Mouse (Mus musculus) liver, embryonic 12.5 days (tissue): ENCODE measurements at regions not wholly inside any gene's neighbourhood (a gene's known extent, or its start where the extent isn't known, plus 50 kb on each side); places are given as distances from the start of the nearest gene placed in this dataset.

Source experiments
- ATAC-seq: fragments of 200-750 bp; cut with Nextera tagmentation; 2 replicates; pipeline ENCODE4 v1.8.0; 2017; ENCODE audit warnings: moderate number of reproducible peaks, mild to moderate bottlenecking, moderate library complexity
- H3K27ac ChIP-seq: fragments of 300-500 bp; sonication (generic); 2 replicates; pipeline ENCODE4 v1.5.1; 2016; ENCODE audit warnings: mild to moderate bottlenecking
- H3K27me3 ChIP-seq: fragments of 300-500 bp; sonication (generic); replicated peaks from 2 replicates; pipeline ENCODE4 v1.6.1; 2016; ENCODE audit warnings: mild to moderate bottlenecking, moderate library complexity
- H3K36me3 ChIP-seq: fragments of 300-500 bp; sonication (generic); 2 replicates; pipeline ENCODE4 v1.6.1; 2016; ENCODE audit warnings: mild to moderate bottlenecking, moderate library complexity
- H3K4me1 ChIP-seq: fragments of 300-500 bp; sonication (generic); 2 replicates; pipeline ENCODE4 v1.6.1; 2016
- H3K4me2 ChIP-seq: fragments of 300-500 bp; sonication (generic); 2 replicates; pipeline ENCODE4 v1.6.1; 2016; ENCODE audit warnings: mild to moderate bottlenecking, moderate library complexity
- H3K4me3 ChIP-seq: fragments of 300-500 bp; sonication (generic); 2 replicates; pipeline ENCODE4 v1.5.1; 2016; ENCODE audit warnings: mild to moderate bottlenecking, moderate library complexity
- H3K9ac ChIP-seq: fragments of 300-500 bp; sonication (generic); 2 replicates; pipeline ENCODE4 v1.6.1; 2016; ENCODE audit warnings: mild to moderate bottlenecking, moderate library complexity
- H3K9me3 ChIP-seq: fragments of 300-500 bp; sonication (generic); replicated peaks from 2 replicates; pipeline ENCODE4 v1.6.1; 2016; ENCODE audit warnings: mild to moderate bottlenecking, moderate library complexity
- WGBS: fragments of 180-500 bp; shearing (Covaris S2); methylation state at CpG from one replicate; pipeline ENCODE4 v1.1.7; 2016; ENCODE audit not compliant: insufficient replicate concordance; 5-methylcytosine and 5-hydroxymethylcytosine counted together

DNA sequence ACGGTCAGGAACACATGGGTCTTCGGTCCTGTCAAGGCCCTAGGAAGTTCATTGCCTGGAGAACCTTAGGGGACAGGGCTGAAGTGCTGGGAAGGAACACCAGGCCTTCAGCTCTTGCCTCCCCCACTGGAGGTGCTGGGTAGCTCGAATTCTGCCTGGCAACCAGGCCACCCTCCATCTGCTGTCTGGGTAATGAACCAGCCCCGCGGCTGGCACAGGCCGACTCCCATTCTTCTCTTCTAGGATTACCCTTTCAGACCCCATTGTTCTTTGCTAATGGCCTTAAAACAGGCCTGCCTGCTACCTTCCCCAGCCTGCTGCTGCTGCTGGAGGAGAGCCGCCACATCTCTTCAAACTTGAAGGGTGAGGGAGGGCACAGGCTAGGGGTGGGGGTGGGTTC lies 71.2 kb downstream of the Gadd45g start:
- Histone ChIP-seq H3K4me3 (no peak overlapping the region), H3K27ac (no peak overlapping the region), H3K9ac (no peak overlapping the region), H3K36me3 (no peaks in the 10 kb centered on the region), H3K4me2 (no peak overlapping the region), H3K4me1 (peaks cover 9% of the 10 kb centered on the region), H3K9me3 (no peaks in the 10 kb centered on the region), H3K27me3 (peaks cover 70% of the 10 kb centered on the region)
- ATAC-seq, result no peak
- 54% methylated on average over 7 of the region's 7 CpGs for WGBS

DNA sequence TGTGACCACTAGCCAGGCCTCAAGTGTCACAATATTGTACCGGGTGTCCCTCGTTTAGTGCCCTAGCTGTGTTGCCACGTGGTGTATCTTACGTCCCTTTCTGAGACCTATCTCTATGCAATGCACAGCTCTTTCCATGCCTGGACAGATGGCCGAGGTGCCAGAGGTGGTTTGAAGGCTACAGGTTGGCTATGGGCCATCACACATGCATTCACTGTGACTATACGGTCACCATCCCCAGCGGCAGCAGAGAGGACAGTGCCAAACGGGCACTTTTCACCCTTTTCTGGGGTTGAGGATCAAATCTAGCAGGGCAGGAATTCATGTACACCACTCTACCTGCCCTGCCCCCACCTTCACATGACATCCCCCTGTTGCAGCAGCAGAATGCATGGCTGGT lies 71.6 kb downstream of the Gadd45g start:
- H3K27me3 ChIP-seq, result peaks cover 67% of the 10 kb centered on the region
- WGBS, result 64% methylated on average over 8 of the region's 8 CpGs

DNA sequence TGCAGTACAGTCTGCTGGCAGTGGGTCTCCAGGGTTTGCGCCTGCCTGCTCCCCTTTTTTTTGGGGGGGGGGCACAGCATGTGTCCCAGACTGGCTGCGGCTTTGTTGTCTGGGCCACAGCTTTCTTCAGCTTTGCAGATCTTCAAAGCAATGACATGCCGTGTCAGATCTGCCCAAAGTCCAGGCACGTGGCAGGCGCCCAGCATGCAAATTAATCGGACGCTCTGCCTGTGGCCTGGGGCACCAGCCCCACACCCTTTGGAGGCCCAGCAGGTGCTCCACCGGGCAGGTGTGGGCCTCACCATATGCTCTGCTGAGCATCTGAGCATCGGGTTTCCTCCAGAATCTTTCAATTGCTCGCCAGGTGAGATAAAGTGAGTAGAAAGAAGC lies 72.3 kb downstream of the Gadd45g start:
- H3K36me3 ChIP-seq, result no peaks in the 10 kb centered on the region
- H3K4me2 ChIP-seq, result no peak overlapping the region
- H3K27me3 ChIP-seq, result peaks cover 65% of the 10 kb centered on the region
- ATAC-seq, result no peak
- H3K9ac ChIP-seq, result no peak overlapping the region
- no peak overlapping the region for H3K4me3 ChIP-seq
- 51% methylated on average over 10 of the region's 10 CpGs for WGBS
- H3K27ac ChIP-seq, result no peak overlapping the region
- H3K9me3 ChIP-seq, result no peaks in the 10 kb centered on the region
- peaks cover 9% of the 10 kb centered on the region for H3K4me1 ChIP-seq

More for the DNA sequence above, 71.6 kb downstream of the Gadd45g start:
- Histone ChIP-seq H3K27ac (no peak overlapping the region), H3K9me3 (no peaks in the 10 kb centered on the region), H3K4me1 (peaks cover 9% of the 10 kb centered on the region), H3K9ac (no peak overlapping the region), H3K4me2 (no peak overlapping the region), H3K36me3 (no peaks in the 10 kb centered on the region), H3K4me3 (no peak overlapping the region)
- ATAC-seq, result no peak

DNA sequence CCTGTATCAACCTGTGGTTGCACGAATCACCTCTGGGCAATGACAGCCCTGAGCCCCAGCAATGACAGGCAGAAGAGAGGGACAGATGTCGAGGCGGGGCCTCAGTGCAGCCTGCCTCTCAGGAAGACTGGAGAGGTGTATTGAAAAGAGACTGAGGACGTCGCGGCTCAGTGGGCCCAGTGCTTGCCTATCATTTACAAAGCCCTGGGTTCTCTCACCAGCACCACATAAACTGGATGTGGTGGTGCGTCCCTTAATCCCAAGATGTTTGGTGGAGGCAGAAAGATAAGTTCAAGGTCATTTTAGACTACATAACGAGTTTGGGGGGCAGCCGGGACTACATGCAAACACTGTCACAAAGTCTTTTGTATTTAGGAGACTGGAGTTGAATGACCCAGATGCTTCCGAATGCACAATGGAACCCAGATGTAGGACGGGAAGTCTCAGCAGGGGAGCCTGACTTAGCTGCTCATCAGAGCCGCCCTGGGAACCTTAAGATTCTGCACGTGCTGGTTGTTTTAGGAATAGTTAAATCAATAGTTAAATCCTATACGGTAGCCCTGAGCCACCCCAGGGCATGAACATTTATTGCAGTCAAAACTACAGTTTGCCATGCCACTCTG lies 72.8 kb downstream of the Gadd45g start:
- Histone ChIP-seq H3K9ac (no peak overlapping the region), H3K4me2 (no peak overlapping the region), H3K27me3 (peaks cover 63% of the 10 kb centered on the region), H3K4me3 (no peak overlapping the region), H3K4me1 (peaks cover 9% of the 10 kb centered on the region), H3K27ac (no peak overlapping the region), H3K9me3 (no peaks in the 10 kb centered on the region), H3K36me3 (no peaks in the 10 kb centered on the region)
- 42% methylated on average over 14 of the region's 14 CpGs for WGBS
- no peak for ATAC-seq

DNA sequence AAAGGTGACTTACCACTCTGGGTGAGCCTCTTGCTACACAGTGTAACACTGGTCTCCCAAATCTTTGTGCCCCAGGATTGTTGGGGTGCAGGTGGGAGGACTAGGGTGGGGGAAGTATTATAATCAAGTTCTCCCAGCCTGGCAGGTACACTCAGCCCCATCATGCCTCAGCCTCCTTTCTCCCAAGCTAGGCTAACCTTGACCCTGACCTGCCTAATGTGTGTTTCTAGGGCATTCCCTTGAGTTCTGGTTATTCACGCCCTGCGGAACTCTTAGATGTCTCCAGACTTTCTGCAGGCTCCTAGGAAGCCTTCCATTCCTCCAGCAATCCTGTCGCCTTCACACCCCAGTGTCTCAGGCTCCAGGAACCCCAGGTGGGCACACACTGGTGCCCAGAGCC lies 73.5 kb downstream of the Gadd45g start:
- Histone ChIP-seq H3K9me3 (no peaks in the 10 kb centered on the region), H3K4me1 (peaks cover 9% of the 10 kb centered on the region), H3K36me3 (no peaks in the 10 kb centered on the region), H3K4me3 (no peak overlapping the region), H3K27me3 (peaks cover 63% of the 10 kb centered on the region), H3K4me2 (no peak overlapping the region), H3K27ac (no peak overlapping the region), H3K9ac (no peak overlapping the region)
- no peak for ATAC-seq
- 55% methylated on average over 3 of the region's 3 CpGs for WGBS

DNA sequence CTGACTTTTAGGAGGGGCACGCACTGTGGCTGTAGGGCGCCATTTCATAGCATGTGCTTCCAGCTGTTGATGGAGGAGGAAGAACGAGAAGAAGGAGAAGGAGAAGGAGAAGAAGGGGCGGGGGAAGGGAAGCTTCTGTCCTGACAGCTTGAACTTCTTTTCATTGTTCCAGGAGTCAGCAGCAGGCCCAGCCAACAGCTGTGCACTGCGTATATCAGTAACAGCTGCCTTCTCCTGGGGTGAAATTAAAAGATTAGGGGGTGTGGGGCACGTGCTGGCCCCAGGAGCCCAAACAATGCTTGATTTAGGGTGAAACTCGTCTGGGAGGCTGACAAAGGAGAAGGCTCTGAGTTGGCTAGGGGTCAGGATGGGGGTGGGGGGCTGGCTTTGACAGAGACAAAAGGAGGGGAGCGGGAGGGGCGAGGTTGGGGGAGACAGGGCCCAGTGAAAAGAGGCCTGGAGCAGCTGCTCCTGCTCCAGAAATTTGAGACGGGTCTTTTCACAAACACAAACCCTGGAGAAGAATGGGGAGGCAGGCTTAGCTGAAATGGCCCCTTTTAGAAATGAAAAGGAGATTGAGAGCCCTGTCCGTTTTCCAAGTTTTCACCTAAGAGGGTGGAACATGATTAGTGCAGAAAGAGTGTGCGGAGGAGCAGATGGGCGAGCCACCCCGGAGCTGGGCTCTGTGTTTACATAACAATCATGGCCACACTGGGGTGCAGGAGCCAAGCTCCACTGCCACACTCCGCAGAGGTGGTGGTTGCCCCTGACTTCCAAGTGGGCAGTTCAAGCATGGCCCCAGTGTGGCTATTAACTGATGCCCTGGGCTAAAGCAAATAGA lies 74.3 kb downstream of the Gadd45g start:
- Histone ChIP-seq H3K9me3 (no peaks in the 10 kb centered on the region), H3K4me1 (peaks cover 9% of the 10 kb centered on the region), H3K4me2 (no peak overlapping the region), H3K4me3 (no peak overlapping the region), H3K36me3 (no peaks in the 10 kb centered on the region), H3K27ac (no peak overlapping the region), H3K27me3 (peaks cover 63% of the 10 kb centered on the region), H3K9ac (no peak overlapping the region)
- WGBS, result 33% methylated on average over 15 of the region's 15 CpGs
- no peak for ATAC-seq

DNA sequence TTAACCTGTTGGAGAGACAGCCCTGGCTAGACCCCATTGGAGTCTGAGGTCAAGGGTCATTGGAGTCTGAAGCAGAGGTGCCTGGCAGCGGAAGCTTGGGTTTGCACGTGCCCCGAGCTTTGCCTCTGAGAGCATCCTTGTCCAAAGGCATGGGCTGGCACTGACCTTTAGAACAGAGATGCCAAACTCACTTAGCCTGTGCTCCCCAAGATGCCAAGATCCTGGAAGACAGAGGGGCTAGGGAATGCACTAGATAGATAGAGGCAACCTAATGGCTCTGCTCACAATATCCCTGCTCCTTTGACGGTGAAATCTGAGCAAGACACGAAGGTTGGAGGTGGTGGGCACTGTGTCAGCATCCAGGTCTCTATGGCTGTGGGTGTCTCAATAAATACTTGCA lies 75.1 kb downstream of the Gadd45g start:
- peaks cover 58% of the 10 kb centered on the region for H3K27me3 ChIP-seq
- peaks cover 9% of the 10 kb centered on the region for H3K4me1 ChIP-seq
- no peak for ATAC-seq
- no peaks in the 10 kb centered on the region for H3K36me3 ChIP-seq
- H3K4me2 ChIP-seq, result no peak overlapping the region
- H3K27ac ChIP-seq, result no peak overlapping the region
- no peaks in the 10 kb centered on the region for H3K9me3 ChIP-seq
- no peak overlapping the region for H3K9ac ChIP-seq
- WGBS, result 70% methylated on average over 5 of the region's 5 CpGs
- H3K4me3 ChIP-seq, result no peak overlapping the region

DNA sequence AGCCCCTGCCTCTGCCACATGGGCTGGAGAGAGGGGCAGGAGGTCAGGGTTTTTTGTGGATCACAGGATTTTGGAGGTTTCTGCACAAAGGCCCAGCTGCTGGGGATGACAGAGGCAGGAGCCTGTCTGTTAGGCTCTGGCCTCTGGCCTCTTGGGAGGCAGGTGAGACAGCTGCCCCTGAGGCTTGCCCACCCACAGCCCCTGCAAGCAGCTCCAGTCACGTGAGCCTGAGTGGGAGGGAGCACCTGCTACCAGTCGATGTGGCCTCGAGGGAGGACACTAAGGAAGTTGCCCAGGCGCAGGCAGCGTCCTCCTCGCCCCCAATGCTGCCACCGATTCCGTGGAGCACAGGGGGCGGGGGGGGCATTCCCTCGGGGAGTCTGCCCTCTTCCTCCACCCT lies 80.3 kb downstream of the Gadd45g start:
- Histone ChIP-seq H3K4me2 (no peak overlapping the region), H3K9ac (no peak overlapping the region), H3K36me3 (no peaks in the 10 kb centered on the region), H3K4me3 (no peak overlapping the region), H3K9me3 (no peaks in the 10 kb centered on the region), H3K27ac (no peak overlapping the region), H3K4me1 (no peaks in the 10 kb centered on the region), H3K27me3 (peaks cover 37% of the 10 kb centered on the region)
- ATAC-seq, result no peak
- WGBS, result 58% methylated on average over 10 of the region's 10 CpGs

DNA sequence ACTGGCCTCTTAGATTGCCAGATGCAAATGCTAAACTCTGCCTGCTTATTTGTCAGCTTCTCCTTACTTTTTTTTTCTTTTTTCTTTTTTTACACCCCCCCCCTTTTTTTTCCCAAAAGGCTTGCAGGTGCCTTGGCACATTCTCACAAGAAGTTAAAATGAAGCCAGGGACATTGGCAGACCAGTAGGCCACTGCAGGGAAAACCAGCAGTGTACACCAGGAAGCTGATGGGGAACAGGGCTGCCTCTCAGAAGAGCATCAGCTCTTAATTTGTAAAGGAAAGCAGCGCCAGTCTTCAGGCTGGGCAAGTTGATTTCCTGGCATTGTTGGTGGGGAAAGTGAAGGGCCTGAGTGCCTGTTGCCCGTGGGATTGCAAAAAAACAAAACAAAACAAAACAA lies 83.3 kb downstream of the Gadd45g start:
- H3K9me3 ChIP-seq, result no peaks in the 10 kb centered on the region
- ATAC-seq, result no peak
- H3K36me3 ChIP-seq, result no peaks in the 10 kb centered on the region
- H3K4me2 ChIP-seq, result no peak overlapping the region
- H3K9ac ChIP-seq, result no peak overlapping the region
- H3K4me1 ChIP-seq, result 0 out of 2 replicates have a peak, but pooled peaks cover 3% of the 10 kb centered on the region
- H3K27me3 ChIP-seq, result peaks cover 37% of the 10 kb centered on the region
- H3K27ac ChIP-seq, result no peak overlapping the region
- 21% methylated on average over 2 of the region's 2 CpGs for WGBS
- H3K4me3 ChIP-seq, result no peak overlapping the region

DNA sequence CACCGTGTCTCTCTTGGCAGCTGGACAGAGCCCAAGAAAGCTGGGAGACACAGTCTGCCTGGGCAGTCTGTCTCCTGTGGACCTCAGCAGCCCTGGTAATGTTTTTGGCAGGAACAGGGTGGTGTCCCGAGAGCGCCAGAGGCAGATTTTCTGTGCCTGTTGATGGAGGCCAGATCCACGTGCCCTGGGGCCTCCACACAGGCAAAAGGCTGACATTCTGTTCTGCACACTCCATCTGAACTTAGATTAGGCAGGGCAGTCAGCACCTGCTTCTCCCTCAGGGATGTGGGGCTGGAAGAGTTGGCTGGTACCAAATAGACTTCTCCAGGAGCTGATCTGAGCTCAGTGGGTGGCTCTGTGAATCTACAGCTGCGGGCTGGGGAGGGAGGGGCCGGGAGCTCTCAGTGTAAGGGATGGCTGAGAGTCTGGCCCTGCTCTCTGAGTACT lies 83.8 kb downstream of the Gadd45g start:
- 0 out of 2 replicates have a peak, but pooled peaks cover 3% of the 10 kb centered on the region for H3K4me1 ChIP-seq
- peaks cover 37% of the 10 kb centered on the region for H3K27me3 ChIP-seq
- no peaks in the 10 kb centered on the region for H3K9me3 ChIP-seq
- no peak overlapping the region for H3K4me3 ChIP-seq
- no peak overlapping the region for H3K9ac ChIP-seq
- 55% methylated on average over 6 of the region's 6 CpGs for WGBS
- H3K4me2 ChIP-seq, result no peak overlapping the region
- H3K36me3 ChIP-seq, result no peaks in the 10 kb centered on the region
- no peak for ATAC-seq
- H3K27ac ChIP-seq, result no peak overlapping the region

DNA sequence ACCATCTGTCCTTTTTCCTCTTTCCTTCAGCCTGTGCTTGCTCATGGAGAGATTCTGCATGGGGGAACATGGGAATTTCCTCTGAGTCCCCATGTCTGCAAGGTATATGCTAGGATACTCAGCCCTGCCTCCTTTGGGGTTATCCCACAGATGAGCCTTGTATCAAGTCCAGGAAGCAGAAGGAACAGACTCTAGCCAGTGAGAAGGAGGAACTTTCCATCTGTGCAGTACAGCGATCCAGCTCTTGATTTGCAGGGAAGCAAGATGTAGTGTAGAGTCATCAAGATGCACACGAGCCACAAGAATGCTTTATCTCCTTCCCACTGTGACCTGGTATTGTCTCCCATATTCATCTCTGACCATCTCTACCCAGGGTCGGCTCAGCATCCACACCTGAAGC lies 84.5 kb downstream of the Gadd45g start:
- no peaks in the 10 kb centered on the region for H3K9me3 ChIP-seq
- H3K4me2 ChIP-seq, result no peak overlapping the region
- no peak overlapping the region for H3K9ac ChIP-seq
- H3K36me3 ChIP-seq, result no peaks in the 10 kb centered on the region
- no peak overlapping the region for H3K27ac ChIP-seq
- H3K4me3 ChIP-seq, result no peak overlapping the region
- 0 out of 2 replicates have a peak, but pooled peaks cover 3% of the 10 kb centered on the region for H3K4me1 ChIP-seq
- H3K27me3 ChIP-seq, result peaks cover 37% of the 10 kb centered on the region
- no peak for ATAC-seq
- WGBS, result 56% methylated on average over 3 of the region's 3 CpGs

DNA sequence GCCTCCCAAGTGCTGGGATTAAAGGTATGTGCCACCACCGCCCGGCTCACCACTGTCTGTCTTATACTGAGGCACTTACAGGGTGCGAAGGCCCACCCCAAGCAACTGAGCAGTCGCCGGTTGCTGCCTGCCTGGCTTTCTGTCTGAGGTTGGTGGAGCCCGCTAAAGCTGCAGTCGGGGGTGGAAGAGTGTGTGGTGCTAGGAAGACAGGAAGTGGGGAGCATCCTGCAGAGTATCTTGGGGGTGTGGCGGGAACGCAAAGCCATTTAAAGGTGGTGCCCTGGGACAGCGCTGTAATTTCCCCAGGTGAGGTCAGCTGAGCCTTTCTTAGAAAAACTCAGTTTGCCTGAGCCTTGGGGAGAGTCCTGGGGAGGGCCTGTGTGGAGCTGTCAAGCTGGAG lies 89.3 kb downstream of the Gadd45g start:
- Histone ChIP-seq H3K9ac (no peak overlapping the region), H3K27ac (no peak overlapping the region), H3K27me3 (peaks cover 16% of the 10 kb centered on the region), H3K4me2 (no peak overlapping the region), H3K4me1 (peaks cover 19% of the 10 kb centered on the region), H3K4me3 (no peak overlapping the region), H3K36me3 (no peaks in the 10 kb centered on the region), H3K9me3 (no peaks in the 10 kb centered on the region)
- 62% methylated on average over 10 of the region's 10 CpGs for WGBS
- ATAC-seq, result no peak
